Mouse (Mus musculus) T-helper 17 cell (primary cell): ENCODE results near the gene Atp10b.
"Not testable (repeated sequence)": the region's sequence is repeated elsewhere in the genome, so short reads cannot be mapped to it uniquely, and the experiment has no call there.

Experiments used
- in situ Hi-C, 2 experiments: fragments of 300-600 bp; cut with MboI, MseI; formaldehyde crosslinking; loops; 1 replicate in 1 of 2; 2 replicates in 1 of 2; pipeline ENCODE4 v1.15.1; 2025; ENCODE audit warnings: high pct_unique_total_duplicates in 2 of 2

Atp10b gene

DNA sequence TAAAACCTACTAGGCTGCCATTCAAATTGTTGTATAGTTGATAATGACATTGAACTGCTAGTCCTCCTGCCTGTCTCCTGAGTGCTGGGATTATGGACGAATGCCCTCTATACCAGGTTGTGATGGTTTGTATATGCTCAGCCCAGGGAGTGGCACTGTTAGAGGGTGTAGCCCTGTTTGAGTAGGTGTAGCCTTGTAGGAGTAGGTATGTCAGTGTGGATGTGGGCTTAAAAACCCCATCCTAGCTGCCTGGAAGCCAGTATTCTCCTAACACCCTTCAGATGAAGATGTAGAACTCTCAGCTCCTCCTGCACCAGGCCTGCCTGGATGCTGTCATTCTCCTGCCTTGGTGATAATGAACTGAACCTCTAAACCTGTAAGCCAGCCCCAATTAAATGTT, at the start of gene Atp10b:
Atp10b (plus strand) TSS at position 301 of the 400 bp plus-strand sequence.
- in situ Hi-C loops, result no loop called here

DNA sequence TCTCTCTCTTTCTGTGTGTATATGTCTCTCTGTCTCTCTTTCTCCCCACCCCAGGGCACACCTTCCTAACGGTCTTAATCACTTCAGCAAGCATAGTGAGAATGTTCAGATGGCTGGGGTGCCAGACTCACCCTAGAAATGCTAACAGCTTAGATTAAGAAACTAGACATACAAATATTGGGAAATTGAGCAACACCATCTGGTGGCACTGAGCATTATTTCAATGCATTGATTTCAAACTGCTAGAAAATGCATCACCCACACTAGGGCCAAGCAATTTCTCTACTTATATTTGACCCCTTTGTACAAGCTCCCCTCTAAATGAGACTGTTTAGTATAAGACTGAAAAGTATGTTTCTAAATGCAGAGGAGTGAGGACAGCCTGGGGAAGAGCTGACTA, 48.3 kb upstream of the Atp10b start:
- in situ Hi-C loops, result no loop called here

DNA sequence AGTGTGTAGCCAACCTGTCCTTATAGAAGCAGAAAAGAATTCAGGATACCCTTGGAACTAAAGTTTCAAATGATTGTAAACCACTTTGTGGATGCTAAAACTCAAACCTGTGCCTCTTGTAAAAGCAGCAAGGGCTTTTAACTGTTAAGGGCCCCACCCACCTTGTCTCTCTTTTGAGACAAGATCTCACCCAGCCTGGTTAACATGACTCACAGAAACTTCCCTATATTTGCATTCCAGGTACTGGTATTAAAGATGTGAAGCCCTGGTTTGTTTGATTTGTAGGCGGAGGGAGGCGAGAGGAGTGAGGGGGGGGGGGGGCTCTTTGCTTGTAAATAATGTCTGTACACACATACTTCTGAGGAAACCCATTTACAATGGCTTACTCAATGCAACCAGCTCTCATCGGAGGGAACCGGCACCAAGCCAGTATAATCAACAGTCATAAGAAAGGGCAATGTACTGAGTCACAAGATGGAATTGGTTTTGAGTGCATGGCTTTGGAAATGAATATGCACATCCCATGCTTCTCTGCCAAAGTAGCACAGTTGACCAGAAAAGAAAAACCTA, 23.7 kb upstream of the Atp10b start:
- in situ Hi-C loops, result no loop called here

DNA sequence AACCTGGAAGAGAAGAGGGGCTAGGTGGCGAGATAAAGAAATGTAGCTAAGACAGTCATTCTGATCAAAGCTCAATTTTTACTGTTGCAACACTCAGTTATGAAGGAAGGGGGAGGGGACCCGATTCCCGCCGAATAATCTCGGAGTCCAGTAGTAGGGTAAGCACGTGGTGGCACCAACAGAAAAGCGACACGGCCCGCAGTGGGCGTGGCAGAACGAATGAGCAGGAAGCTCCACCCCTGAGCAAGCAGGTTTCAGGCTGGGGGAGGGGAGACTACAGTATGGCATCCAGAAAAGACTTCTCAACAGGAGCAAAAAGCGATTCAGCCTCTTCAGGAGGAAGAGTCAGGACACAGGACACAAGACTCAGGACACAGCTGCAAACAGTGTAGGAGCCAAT, 23.1 kb upstream of the Atp10b start:
- in situ Hi-C loops, result not testable (repeated sequence)

DNA sequence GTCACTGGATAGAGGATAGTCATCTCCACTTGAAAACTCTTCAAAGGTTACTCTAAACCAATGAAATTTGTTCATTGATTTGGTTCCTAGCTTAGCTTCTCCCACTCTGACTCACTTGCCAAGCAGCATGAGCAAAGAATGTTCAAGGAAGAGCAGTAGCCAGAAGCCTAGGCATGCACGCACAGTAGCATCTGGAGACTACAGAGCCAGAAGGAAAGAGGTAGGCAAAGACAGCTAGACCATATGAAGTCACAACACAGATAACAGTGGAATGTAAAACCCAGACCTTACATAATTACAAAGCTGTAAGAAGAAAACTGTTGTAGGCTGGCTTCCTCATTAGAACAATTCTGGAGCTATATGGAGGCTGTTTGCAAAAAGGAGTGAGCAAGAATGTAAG, 8.4 kb upstream of the Atp10b start:
- in situ Hi-C loops, result no loop called here

DNA sequence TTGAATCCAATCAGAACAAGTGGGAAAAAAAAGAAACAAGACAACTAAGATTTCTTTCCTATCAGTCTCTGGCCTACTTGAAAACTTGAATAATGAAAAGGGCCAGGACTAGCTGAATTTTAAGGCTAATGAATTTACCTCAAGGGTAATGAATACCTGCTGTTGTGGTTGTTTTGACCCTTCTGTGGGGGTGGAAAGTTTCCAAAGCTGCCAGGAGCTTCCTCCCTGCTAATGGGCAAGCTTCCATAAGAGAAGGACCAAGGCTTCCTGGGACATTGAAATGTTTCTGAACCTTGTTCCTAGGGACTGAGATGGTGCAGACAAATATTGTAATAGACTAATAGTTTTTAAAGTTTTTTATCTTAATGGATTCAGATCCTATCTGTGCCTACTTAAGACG, 6.9 kb upstream of the Atp10b start:
- in situ Hi-C loops, result no loop called here

DNA sequence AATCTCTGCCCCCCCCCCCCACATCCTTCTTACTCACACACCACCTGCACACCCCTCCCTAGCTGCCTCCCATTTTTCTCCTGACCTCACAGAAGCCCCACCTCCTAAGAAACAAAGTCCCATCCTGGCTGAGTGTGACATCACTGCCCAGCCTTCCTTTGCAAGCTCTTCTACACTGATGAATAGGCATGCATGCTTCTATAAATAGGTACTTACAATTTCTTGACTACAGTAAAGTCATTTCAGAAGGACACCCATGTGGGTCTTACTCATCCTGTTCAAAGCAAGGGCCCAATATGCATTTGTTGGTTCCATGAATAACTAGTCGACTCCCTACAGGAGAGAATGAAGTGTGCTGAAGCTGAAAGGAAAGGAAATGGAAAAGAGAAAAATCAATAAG, 5.5 kb upstream of the Atp10b start:
- in situ Hi-C loops, result no loop called here

DNA sequence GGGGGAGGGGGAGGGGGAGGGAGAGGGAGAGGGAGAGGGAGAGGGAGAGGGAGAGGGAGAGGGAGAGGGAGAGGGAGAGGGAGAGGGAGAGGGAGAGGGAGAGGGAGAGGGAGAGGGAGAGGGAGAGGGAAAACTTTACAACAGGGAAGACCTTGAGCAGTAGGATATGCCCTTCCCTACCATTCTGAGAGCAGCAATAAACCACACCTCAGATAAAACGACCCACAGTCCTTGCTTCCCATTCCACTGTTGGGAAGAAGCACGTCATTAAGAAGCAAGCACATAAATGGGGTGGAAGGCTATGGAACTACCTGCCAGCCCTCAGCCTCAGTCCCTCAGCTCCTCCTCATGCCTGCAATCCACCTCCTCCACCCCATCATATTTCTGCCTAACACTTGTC, 4.8 kb upstream of the Atp10b start:
- in situ Hi-C loops, result not testable (repeated sequence)

DNA sequence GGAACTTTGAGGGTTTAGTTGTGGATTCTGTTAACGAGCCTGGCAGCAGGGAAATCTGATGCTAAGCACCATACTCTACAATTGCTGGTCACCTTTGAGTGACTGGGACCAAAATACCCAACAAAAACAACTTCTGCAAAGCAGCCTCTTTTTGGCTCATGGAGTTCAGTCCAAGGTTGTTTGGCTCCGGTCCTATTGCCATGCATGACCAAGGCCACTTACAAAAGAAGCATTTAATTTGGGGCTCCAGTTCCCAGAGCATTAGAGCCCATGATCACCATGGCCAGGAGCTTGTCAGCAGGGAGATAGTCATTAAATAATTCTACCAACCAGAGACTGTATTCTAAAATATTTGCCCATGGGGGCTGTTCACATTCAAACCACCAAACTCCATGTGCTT, 2.3 kb upstream of the Atp10b start:
- in situ Hi-C loops, result no loop called here

DNA sequence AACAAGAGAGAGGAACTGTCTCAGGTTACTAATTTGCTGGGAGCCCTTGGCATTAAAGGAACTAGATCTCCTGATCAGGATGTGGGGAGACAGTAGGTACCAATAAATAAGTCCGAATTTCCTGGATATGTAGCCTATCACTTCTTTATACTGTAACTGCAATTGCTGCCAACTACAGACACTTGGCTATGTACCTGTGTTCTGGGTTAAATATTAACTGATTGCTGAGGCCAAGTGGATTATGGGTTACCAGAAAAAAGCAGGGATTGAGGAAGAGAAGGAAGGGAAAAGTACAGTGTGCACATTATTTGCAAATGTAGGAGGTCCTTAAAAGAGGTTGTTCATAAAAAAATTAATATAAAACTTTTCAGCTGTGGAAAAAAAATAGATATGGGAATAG, 1.3 kb upstream of the Atp10b start:
- in situ Hi-C loops, result no loop called here

DNA sequence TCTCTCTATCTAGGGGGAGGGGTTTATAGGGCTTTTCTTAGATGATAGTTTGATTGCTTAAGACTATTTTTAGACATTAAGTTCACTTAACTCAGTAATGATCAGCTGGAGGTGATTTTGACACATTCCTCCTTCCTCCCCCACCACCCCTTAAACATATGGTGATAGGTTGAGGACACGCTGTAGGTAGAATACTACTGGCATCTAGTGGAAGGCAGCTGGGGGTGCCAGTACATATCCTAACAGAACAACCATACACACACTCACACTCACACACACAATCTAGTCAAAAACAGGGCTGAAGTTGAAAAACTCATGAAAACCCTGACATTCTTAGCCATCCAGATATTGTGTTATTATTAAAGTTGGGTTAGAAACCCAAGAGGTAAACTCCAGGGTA, 5.3 kb downstream of the Atp10b start:
- in situ Hi-C loops, result no loop called here

DNA sequence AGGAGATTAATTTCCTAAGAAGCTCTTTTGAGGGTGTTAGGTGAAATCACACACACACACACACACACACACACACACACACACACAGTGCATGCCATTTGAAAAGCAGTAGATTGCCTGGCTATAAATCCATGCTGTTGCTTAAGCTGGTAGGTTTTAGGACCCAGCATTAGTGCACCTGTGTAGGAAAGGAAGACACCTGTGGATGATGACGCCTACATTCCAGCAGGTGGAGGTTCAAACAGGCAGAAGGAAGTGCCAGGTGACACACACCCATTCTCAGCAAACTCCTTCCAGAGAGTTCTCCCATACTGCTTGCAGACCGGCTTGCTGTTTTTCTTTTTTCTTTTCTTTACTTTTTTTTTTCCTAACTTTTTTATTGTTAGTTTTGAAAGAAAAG, 5.7 kb downstream of the Atp10b start:
- in situ Hi-C loops, result no loop called here

DNA sequence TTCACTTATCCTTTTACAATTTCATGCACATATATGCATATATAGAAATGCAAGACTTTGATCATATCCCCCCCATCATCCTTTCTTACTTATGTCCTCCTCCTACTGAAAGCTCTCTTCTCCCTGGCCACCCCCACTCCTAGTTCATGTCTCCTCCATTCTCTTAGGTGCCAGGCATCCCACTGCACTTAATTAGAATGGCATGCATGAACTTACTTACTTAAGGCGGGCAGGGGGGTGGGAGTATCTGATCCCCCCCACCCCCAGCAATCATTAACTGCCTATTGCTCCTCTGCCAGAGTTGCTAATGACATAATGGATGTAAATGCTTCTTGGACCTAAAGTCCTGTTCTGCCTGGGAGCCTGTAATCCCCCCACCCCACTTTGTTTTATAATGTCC, 9.1 kb downstream of the Atp10b start:
- in situ Hi-C loops, result no loop called here

DNA sequence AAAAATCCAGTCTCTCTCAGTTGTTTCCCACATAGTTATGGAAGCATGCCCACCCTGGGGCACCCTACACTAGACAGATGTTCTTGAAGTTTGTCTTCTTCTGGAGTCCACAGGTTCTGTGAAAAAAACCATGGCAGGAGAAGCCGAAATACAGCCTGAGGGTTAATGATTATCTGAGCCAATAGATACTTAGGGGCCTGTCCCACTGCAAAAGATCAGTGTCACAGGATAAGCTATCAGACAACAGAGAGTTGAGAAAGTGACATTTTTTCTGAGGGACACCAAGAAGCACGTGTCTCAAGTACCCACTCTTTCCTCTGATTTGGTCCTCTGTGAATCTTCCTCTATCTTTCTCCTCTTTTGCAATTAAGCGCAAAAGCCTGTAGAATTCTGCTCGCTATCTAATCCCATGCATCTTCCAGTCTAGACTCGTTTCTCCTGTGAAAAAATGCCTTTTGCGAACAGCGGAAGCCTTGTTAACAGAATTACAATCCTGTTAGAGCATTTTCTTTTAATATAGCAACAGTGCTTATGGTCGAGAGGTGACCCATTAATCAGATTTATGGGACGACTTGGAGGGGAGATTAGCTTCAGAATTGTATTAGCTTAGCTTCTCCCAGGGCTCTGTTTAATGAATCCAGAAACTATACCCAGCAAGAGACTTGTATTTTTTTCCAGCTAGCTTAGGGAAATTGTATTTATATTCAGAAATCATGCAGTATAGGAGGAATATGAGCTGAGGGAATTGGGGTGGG, 10.7 kb downstream of the Atp10b start:
- in situ Hi-C loops, result loop anchor here in 1 of 2 experiments (10.0 kb wide), 2 partner anchors 746 to 1654 kb away; partner anchors contain the start of gene Gabrb2

DNA sequence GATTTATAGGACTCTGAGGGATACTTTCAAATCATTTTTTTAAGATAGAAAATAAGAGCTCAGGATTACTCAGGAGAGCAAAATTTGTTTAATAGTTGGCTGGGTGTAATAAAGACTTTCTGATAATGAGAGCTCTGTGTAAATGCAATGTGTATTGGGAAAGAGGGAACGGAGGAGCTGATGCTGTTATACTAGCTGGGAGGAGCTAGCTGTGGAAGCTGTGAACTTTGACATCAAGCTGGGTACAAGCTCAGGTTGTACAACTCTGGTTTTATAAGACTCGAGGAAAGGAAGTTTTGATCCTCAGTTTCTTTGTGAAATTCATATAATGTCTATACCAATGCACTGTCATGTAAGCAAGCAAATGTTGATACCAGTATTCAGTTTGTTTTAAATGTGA, 20.9 kb downstream of the Atp10b start:
- in situ Hi-C loops, result loop anchor here in 1 of 2 experiments (10.0 kb wide), 1 partner anchor 1624 kb away; no protein-coding TSS in a partner anchor

DNA sequence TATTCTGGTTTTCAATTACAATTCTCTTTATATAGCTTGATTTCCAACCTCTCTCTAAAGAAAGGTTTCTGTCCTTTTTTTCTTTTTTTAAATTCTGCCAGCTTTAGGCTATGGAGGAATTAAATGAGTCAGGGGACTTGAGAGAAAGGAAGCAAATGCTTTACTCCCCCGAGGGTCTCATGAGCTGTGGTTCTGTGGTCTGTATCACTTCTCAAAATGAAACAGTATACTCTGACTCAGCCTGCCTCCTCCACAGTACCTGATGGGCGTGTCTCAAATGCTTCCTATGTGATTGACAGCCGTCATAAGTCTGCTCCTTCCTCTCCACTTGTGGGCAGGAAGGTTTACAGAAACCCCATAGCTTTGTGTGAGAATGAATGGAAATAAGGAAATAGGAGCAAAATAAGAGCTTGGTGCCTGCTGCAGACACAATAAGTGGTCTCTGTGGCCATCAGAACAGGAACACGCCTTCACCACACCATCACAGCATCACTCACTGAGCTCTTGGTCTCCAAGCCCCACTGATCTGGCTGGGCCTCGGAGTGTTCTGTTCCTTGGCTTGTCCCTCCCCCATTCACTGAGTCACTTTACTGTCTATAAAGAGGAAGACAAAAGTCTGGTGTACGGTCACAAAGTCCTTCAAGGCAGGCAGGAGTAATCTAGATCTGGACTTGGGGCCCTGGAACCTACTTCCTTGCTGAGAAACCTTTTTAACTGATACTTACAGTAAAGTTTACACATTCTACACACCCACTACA, 24.9 kb downstream of the Atp10b start:
- in situ Hi-C loops, result loop anchor here (10.0 to 25.0 kb wide), 2 partner anchors 1038 to 1620 kb away; no protein-coding TSS in a partner anchor

DNA sequence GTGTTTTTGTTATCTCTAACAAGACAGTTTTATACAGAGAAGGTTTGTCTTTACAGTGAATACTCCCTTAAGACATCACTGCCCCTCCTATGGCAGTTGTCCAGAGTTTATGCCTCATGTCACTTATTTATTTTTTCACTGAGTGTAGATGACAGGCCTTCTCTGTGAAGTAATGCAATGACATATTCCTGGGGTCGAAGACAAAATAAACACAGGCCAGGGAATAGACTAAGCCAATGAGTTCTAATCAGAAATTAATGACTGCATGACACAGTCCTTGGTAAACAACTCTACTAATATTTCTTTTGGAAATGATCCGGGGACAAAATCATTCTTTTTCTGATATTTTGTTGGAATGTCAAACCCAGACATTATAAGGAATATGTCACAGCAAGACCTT, 32.7 kb downstream of the Atp10b start:
- in situ Hi-C loops, result loop anchor here in 1 of 2 experiments (25.0 kb wide), 1 partner anchor 1030 kb away; no protein-coding TSS in a partner anchor

DNA sequence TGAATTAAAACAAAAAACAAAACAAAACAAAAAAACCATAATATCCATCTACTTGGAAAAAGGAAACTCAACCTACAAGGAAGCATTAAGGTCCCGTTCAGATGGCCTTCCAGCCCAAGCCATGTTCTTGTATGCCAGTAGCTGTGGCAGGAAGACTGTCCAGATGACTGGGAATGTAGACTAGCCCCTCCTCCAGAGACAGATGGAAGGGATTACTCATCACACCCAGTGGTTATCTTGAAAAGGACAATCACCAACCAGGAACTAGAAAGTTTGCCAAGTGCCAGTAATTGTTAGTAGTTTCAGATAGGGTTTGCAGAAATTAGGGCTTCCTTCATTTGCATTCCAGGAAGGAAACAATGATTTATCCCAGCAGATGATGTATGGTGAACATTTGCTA, 33.1 kb downstream of the Atp10b start:
- in situ Hi-C loops, result loop anchor here in 1 of 2 experiments (25.0 kb wide), 1 partner anchor 1029 kb away; no protein-coding TSS in a partner anchor

DNA sequence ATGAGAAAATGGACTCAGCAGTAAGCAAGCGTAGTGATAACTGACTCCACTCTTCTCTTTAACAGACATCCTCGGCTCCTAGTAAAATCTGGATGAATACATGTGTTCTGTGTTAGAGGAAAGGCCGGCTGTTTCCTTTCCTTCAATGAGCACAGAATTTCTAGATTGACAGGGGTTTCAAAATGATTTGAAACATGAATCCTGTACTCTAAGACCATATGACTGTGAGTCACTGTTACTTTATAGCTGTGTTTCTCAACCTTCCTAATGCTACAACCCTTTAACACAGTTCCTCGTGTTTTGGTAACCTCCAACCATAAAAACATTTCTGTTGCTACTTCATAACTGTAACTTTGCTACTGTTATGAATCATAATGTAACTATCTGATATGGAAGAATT, 33.8 kb downstream of the Atp10b start:
- in situ Hi-C loops, result loop anchor here in 1 of 2 experiments (25.0 kb wide), 1 partner anchor 1029 kb away; no protein-coding TSS in a partner anchor

DNA sequence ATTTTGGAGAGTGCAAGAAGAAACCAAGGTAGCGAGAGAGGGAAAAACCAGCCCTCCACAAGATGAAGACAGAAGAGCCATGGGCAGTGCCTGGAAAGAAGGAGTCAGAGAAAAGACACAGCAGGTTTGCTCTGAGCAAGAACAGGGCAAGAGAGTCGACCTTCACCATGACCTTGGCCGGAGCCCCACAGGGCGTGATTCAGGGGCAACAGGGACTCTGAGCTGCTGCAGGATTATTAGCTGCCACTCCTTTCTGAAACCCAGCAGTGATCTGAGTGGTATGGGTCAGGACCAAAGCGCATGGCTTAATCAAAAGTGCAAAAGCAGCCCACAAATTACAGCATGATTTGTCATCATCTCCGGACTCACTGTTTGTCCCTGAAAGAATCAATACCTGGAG, 36.6 kb downstream of the Atp10b start:
- in situ Hi-C loops, result loop anchor here in 1 of 2 experiments (25.0 kb wide), 1 partner anchor 1026 kb away; no protein-coding TSS in a partner anchor

DNA sequence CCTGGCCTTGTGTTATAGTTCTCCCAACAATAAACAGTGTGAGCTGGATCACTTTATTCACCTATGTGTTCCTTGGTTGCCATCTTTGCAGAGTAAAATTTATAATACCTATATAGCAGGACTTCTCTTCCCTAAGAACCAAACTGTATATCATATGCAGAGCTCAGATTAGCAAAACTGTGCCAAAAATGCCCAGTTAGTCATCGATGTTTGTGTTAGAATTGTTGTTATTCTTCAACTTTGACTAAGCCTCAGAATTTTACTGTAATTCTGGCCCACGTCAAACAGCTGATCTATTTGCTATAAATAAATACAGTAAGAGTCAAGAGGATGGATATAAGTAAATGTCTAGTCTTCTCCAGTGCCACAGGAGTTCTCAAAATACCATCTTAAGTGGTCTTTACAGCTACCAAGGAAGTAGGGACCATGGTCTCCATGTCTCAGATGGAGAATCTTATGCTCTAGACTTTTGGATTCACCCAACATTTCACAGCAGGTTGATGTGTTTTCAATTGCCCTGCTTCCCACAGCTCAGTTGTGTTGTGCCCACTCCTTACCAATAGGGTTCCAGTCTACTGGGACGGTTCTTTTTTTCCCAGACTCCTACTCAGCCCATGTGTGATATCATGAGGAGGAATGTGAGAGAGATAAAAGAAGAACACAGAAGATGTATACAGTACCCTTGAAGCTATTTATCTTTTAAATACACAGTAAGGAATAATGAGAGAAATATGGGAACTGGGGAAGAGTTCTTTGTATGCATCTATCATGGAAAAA, 40.3 kb downstream of the Atp10b start:
- in situ Hi-C loops, result loop anchor here in 1 of 2 experiments (25.0 kb wide), 1 partner anchor 1022 kb away; no protein-coding TSS in a partner anchor
